Mouse (Mus musculus) effector memory CD4-positive, alpha-beta T cell, adult 5 months (primary cell): ENCODE measurements around the gene Eef2kmt. TPM values are rescaled to one million over a fixed set of nuclear protein-coding genes. Genes with fewer than 3 reads are reported as not detected.

Experiments used
- polyA plus RNA-seq: library from polyadenylated mRNA; unstranded; fragments of 100-300 nt; shearing (Covaris generic); gene quantifications from one replicate; pipeline ENCODE4 v1.2.1, GENCODE M21; 2017

Gene Eef2kmt
- 25.8 TPM for polyA plus RNA-seq

DNA sequence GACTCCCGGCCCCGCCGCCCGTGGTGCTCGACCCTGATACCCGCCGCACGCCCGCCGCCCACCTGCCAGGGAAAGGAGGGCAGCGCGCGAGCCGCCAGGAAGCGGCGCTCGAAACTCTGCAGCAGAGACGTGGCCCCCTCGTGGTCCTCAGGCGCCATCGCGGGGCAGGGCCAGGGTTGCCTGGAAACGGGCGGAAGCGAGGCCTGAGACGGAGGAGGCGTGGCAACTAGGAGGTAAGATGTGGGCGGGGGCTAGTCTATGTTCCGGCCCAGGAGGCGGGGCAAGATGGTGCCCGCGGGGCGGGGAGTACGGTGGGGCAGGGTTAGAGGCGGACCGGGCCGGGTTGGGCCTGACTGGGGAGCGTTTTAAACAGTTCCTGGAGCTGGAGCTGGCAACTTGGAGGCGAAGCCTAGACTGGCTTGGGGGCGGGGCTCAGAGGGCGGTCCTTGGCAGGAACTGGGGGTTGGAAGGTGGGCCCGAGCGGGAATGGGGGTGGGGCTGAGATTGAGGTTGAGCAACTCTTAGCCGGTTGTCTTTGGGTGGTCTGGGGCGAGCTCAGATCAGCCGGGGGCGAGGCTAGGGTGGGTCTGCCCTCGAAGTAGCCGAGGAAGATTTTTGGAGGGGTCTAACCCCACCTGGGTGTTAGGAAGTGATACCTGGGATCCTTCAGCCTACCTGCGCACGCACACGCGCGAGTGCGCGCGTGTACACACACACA is at the start of gene Eef2kmt:
Gene Eef2kmt, minus strand, starts transcription at position 205 of the 718 bp plus-strand sequence.

GRCm38 (mm10) chr16:5233418-5234313 is 22.1 kb downstream of the Eef2kmt start, which contains the start of gene Alg1:
Gene Alg1 (plus strand): TSS chr16:5233621.

DNA sequence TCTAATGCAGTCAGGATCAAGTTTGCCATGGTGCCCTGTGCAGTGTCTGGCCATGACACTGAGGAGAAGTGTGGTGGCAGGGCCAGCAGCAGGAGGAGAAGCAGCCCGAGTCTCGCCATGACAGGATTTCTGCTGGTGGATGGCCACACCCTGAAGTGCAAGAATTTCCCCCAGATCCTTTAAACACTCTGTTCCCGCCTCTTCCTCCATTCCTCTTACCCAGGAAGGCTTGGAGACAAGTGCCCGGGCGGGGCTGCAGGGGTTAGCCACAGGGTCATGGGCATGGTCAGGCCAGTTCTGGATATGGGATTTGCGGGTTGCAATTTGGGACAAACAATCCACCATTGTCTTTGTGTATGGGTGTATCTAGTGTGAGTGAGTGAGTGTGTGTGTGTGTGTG is 33.6 kb downstream of the Eef2kmt start, which contains the start of gene AU021092:
Gene AU021092, minus strand, starts transcription at position 160 of the 400 bp plus-strand sequence.

DNA sequence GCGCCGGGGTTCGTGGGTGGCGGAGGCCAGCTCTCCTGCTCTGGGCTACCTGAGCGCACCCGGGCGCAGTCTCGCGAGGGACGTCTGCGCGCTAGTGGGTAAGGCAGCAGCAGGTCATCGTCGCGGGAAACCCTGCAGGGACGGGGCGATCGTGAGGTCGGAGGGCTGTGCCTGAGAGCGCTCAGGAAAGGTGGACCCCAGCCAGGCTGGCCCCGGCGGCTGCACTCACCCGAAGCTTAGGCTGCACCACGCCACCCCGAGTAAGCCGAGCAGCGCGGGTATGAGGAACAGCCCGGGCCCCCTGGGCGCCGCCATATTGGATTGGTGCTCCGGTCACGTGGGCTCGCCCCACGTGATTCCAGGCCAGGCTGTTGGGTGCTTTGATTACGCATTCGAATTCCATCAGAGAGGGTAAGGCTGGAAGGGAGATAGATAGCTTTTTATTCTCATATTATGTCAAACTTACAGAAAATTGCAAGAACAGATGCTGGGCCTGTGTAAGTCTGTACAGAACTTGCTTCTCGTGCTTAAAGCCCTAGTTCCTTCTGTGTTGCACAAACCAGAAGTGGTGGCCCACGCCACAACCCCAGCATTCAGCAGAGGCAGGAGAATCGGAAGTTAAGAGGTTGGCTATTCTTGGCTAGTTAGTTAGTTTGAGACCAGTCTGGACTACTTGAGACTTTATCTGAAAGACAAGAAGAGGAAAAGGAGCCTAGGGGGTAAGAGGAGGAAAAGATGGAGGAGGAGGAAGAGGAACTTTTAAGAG is 51.9 kb downstream of the Eef2kmt start, which contains the start of gene Nagpa:
Gene Nagpa, minus strand, starts transcription at position 345 of the 766 bp plus-strand sequence.

Other genes starting within 250 kb of the Eef2kmt start
- not detected for gene Smim22, start 248.7 kb downstream of the Eef2kmt start, polyA plus RNA-seq
- gene Rogdi, start 242.4 kb downstream of the Eef2kmt start, polyA plus RNA-seq: 15.3 TPM
- 122 TPM for gene Glyr1, start 206.1 kb downstream of the Eef2kmt start, polyA plus RNA-seq
- gene Ubn1, start 205.9 kb downstream of the Eef2kmt start, polyA plus RNA-seq: 78.4 TPM
- 0.15 TPM for gene Ppl, start 123.6 kb downstream of the Eef2kmt start, polyA plus RNA-seq
- gene Sec14l5, start 108.9 kb downstream of the Eef2kmt start, polyA plus RNA-seq: not detected
- 26.1 TPM for gene Nagpa, start 52.0 kb downstream of the Eef2kmt start, polyA plus RNA-seq
- gene AU021092, start 33.7 kb downstream of the Eef2kmt start, polyA plus RNA-seq: not detected
- 40.8 TPM for gene Alg1, start 22.4 kb downstream of the Eef2kmt start, polyA plus RNA-seq